Mouse (Mus musculus) liver, embryonic 14.5 days (tissue): ENCODE measurements around the gene Zfp511. TPM values are rescaled to one million over a fixed set of nuclear protein-coding genes. Genes with fewer than 3 reads are reported as not detected.

Experiments used
- ATAC-seq: fragments of 200-750 bp; cut with Nextera tagmentation; 2 replicates; pipeline ENCODE4 v1.8.0; 2017; ENCODE audit warnings: moderate number of reproducible peaks, mild to moderate bottlenecking, moderate library complexity; ENCODE audit not compliant: insufficient read depth
- DNase-seq, 3 experiments: peaks; one replicate each; pipeline ENCODE4 v3.0.0-alpha.2; 2012 to 2013; ENCODE audit warnings: low read depth in 3 of 3, low spot score in 3 of 3
- H3K27ac ChIP-seq: fragments of 300-500 bp; sonication (generic); 2 replicates; pipeline ENCODE4 v1.5.1; 2014; ENCODE audit warnings: moderate library complexity, mild to moderate bottlenecking, control low read depth, inconsistent platforms
- H3K27me3 ChIP-seq: fragments of 300-500 bp; sonication (generic); 2 replicates; pipeline ENCODE4 v1.6.1; 2014; ENCODE audit warnings: mild to moderate bottlenecking, low read length, moderate library complexity; ENCODE audit not compliant: control insufficient read depth, insufficient read depth
- H3K36me3 ChIP-seq: fragments of 300-500 bp; sonication (generic); replicated peaks from 2 replicates; pipeline ENCODE4 v1.6.1; 2014; ENCODE audit warnings: low read depth; ENCODE audit not compliant: control insufficient read depth, insufficient read depth
- H3K4me1 ChIP-seq, 2 experiments: fragments of 200-500 bp in 1 of 2; fragments of 300-500 bp in 1 of 2; sonication (generic) in 1 of 2; replicated peaks; 2 replicates each; pipeline ENCODE4 v1.6.1; 2012 to 2014; ENCODE audit warnings: antibody characterized with exemption in 1 of 2, inconsistent platforms in 1 of 2, low read length in 1 of 2; ENCODE audit not compliant: control insufficient read depth in 2 of 2, insufficient read depth in 2 of 2
- H3K4me2 ChIP-seq: fragments of 300-500 bp; sonication (generic); 2 replicates; pipeline ENCODE4 v1.6.1; 2014; ENCODE audit warnings: low read depth, mild to moderate bottlenecking, control low read depth, moderate library complexity
- H3K4me3 ChIP-seq, 2 experiments: fragments of 200-500 bp in 1 of 2; fragments of 300-500 bp in 1 of 2; sonication (generic) in 1 of 2; 2 replicates each; pipeline ENCODE4 v1.5.1; 2012 to 2014; ENCODE audit warnings: low read depth in 2 of 2, low read length in 2 of 2, mild to moderate bottlenecking in 2 of 2, control low read depth in 1 of 2, inconsistent platforms in 1 of 2, moderate library complexity in 1 of 2; ENCODE audit not compliant: insufficient read depth in 1 of 2
- H3K9ac ChIP-seq: fragments of 300-500 bp; sonication (generic); replicated peaks from 2 replicates; pipeline ENCODE4 v1.6.1; 2014; ENCODE audit warnings: mild to moderate bottlenecking, control low read depth, moderate library complexity
- H3K9me3 ChIP-seq: fragments of 300-500 bp; sonication (generic); 2 replicates; pipeline ENCODE4 v1.6.1; 2016; ENCODE audit warnings: low read length, mixed read lengths; ENCODE audit not compliant: control insufficient read depth
- CTCF ChIP-seq: IDR thresholded peaks from 2 replicates; pipeline ENCODE4 v1.5.1; 2016; ENCODE audit warnings: antibody characterized with exemption, low read depth, control low read depth
- EP300 ChIP-seq: IDR thresholded peaks from 2 replicates; pipeline ENCODE4 v1.6.1; 2016; ENCODE audit warnings: antibody characterized with exemption, low read depth
- WGBS: fragments of 180-500 bp; shearing (Covaris S2); extraction: QIAGEN DNeasy Blood & Tissue Kit; methylation state at CpG from one replicate; pipeline ENCODE4 v1.1.7; 2014; ENCODE audit not compliant: insufficient replicate concordance; 5-methylcytosine and 5-hydroxymethylcytosine counted together
- polyA plus RNA-seq, 2 experiments: library from polyadenylated mRNA; depleted of rRNA in 1 of 2; stranded (reverse) in 1 of 2; unstranded in 1 of 2; fragments of >200 nt; fragmentation: Nextera tagmentation in 1 of 2; extraction: Ambion mirVana in 1 of 2; gene quantifications; 2 replicates each; pipeline versions ENCODE4 v1.2.1 to v1.2.3; 2012 to 2014

Gene Zfp511
- polyA plus RNA-seq, 2 experiments: 16.9 to 25.6 TPM

DNA sequence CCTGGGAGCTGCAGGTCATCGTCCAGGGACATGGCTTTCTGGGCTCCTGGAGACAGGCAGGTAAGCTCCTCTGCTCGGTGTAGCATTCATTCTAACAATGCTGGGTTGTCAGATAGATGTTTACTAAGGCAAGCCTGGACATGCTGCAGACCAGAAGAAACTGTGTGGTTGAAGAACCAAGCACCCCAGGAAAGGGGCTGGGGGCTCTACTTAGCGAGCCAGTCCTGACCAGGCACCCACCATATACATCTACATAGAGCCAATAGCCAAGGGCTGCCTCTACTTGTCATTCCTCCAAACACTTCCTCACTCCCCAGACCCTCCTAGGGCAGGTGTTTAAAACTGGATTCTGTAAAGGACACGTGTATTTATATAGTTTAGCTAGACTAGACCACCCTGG is 42.0 kb upstream of the Zfp511 start:
- H3K36me3 ChIP-seq: peaks cover 22% of the 10 kb centered on the region
- H3K27ac ChIP-seq: no peak overlapping the region
- no peak overlapping the region for H3K4me2 ChIP-seq
- ATAC-seq (no peak), DNase-seq (no peak)
- H3K9me3 ChIP-seq: no peaks in the 10 kb centered on the region
- no peaks in the 10 kb centered on the region for H3K4me1 ChIP-seq
- no peak overlapping the region for H3K9ac ChIP-seq
- no peaks in the 10 kb centered on the region for H3K27me3 ChIP-seq
- 56% methylated on average over 4 of the region's 4 CpGs for WGBS
- TF ChIP-seq CTCF (no peak), EP300 (no peak)
- no peak overlapping the region for H3K4me3 ChIP-seq

DNA sequence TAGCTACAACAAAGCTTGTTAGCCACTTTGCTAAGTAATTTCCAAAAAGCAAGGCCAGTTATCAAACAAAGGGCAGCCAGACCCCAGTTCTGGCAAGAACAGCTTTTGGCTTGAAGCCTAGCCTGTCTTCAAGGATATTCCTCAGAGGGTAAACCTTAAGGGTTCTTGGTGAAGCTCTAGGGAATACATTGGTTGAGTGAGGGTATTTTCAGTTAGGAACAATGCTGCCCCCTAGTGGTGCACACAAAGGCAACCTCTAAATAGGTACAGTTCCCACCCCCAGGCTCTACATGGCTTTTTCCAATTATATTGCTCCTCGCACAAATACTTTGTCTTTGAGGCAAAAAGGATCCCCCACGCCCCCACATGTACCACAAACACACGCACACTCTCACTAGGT is 41.5 kb upstream of the Zfp511 start:
- Histone ChIP-seq H3K27ac (no peak overlapping the region), H3K9me3 (no peaks in the 10 kb centered on the region), H3K4me1 (no peaks in the 10 kb centered on the region), H3K36me3 (peaks cover 24% of the 10 kb centered on the region), H3K9ac (no peak overlapping the region), H3K4me2 (no peak overlapping the region), H3K27me3 (no peaks in the 10 kb centered on the region), H3K4me3 (no peak overlapping the region)
- DNase-seq (peak in 2 of 3 experiments; percentile 33 to 44), ATAC-seq (no peak)
- TF ChIP-seq EP300 (no peak), CTCF (peak; percentile 77)
- WGBS: 32% methylated on average over 3 of the region's 3 CpGs

DNA sequence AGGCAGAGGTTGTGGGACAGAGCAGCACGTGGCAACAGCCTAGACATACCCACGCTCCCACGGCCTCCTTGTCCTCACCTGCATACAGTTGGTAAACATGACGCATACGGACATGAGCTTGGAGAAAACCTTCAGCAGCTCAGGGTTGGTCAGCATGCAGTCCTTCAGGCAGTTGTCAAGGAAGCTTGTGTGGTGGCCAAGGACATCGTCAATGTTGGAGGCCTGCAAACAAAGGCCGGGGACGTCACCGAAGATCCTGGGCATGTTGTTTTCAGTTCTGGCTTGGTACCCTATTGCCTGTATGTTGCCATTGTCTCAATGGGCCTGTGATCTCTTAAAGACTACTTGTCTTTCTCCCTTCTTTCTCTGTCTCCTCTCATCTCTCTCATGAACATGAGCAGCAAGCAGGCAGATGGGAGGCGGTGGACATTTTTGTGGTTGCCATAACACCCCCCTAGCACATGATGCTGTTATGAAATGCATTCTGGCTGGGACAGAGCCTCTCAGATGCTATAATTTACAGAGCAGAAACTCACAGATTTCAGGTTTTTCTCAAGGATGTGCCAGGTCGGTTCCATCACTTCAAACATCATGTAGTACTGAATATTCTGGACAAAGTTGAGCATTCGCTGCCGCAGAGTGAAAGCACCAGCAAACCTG is 37.4 kb upstream of the Zfp511 start:
- H3K4me1 ChIP-seq: no peaks in the 10 kb centered on the region
- no peaks in the 10 kb centered on the region for H3K9me3 ChIP-seq
- TF ChIP-seq EP300 (no peak), CTCF (no peak)
- H3K36me3 ChIP-seq: peaks cover 47% of the 10 kb centered on the region
- ATAC-seq: no peak
- no peak overlapping the region for H3K9ac ChIP-seq
- DNase-seq: no peak
- H3K4me2 ChIP-seq: no peak overlapping the region
- H3K4me3 ChIP-seq: no peak overlapping the region
- no peak overlapping the region for H3K27ac ChIP-seq
- no peaks in the 10 kb centered on the region for H3K27me3 ChIP-seq
- 88% methylated on average over 13 of the region's 13 CpGs for WGBS

DNA sequence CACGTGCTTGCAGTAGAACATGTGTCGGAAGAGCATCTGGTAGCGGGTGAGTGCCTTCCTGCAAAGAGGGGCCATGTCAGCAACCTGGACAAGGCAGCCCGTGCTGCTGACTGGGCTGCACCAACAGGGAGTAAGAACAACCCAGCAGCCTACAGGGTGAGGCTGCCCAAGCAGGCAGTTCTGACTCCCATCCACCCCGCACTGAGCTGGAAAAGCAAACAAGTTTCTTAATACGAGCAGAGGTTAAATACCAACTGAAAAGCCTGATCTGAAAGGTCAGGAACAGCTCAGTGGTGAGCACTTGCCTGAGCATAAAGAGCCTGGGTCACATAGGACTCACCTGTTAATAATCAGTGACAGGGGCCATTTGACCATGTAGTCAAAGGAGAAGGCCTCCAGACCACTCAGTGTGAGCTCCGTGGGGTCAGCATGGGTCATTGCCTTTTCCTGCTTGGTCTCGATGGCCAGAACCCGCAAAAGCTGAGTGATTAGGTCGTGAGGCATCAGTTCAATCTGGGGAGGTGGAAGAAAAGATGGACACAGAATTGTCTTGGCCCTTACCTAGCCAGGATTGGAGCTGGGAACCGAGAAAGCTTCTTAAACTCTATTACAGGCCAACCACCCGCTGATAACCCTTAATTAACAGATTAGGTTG is 35.0 kb upstream of the Zfp511 start:
- Histone ChIP-seq H3K36me3 (peaks cover 50% of the 10 kb centered on the region), H3K9me3 (no peaks in the 10 kb centered on the region), H3K27me3 (no peaks in the 10 kb centered on the region), H3K4me3 (no peak overlapping the region), H3K27ac (no peak overlapping the region), H3K4me1 (no peaks in the 10 kb centered on the region), H3K9ac (no peak overlapping the region), H3K4me2 (no peak overlapping the region)
- DNase-seq: no peak
- no peak for TF ChIP-seq CTCF
- TF ChIP-seq EP300: no peak
- 76% methylated on average over 12 of the region's 12 CpGs for WGBS
- peak; percentile 28; the same call in 1 of the 2 replicates for ATAC-seq

DNA sequence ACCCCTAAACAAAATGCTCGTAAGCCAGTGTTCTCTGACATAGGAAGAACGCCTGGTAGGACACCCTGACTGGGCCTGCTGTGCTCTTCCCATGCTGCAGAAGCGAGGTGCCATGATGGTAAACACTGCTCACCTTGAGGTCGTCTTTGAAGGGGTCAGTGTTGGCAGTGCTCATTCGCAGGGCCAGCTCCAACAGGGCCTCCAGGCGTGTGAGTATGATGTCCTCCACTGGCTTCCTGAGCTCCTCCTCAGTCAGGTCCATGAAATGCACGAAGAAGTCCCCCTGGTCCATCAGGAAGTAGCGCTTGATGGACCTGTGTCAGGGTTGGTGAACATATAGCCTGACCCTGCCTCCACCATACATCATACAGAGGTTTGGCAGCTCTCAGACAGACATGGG is 31.5 kb upstream of the Zfp511 start:
- no peak overlapping the region for H3K27ac ChIP-seq
- no peak overlapping the region for H3K9ac ChIP-seq
- H3K4me2 ChIP-seq: no peak overlapping the region
- H3K9me3 ChIP-seq: no peaks in the 10 kb centered on the region
- TF ChIP-seq EP300: no peak
- no peak for TF ChIP-seq CTCF
- no peaks in the 10 kb centered on the region for H3K27me3 ChIP-seq
- no peaks in the 10 kb centered on the region for H3K4me1 ChIP-seq
- 83% methylated on average over 8 of the region's 8 CpGs for WGBS
- H3K4me3 ChIP-seq: no peak overlapping the region
- ATAC-seq (no peak), DNase-seq (no peak)
- H3K36me3 ChIP-seq: peaks cover 33% of the 10 kb centered on the region
